Mouse (Mus musculus) megakaryocyte-erythroid progenitor cell, adult 5-6 weeks (primary cell): ENCODE data around the gene Gm10142. TPM values are rescaled to one million over a fixed set of nuclear protein-coding genes. Genes with fewer than 3 reads are reported as not detected.
"Not testable (repeated sequence)": the region's sequence is repeated elsewhere in the genome, so short reads cannot be mapped to it uniquely, and the experiment has no call there.

Experiments used
- ATAC-seq: replicated peaks from 2 replicates; pipeline ENCODE4 v1.8.0; 2016; ENCODE audit warnings: mild to moderate bottlenecking, inconsistent platforms; ENCODE audit not compliant: severe bottlenecking, poor library complexity, low FRiP score, low TSS enrichment
- total RNA-seq, 2 experiments: library from RNA; stranded (forward) in 1 of 2; stranded (reverse) in 1 of 2; fragments of 200-1000, 215-1000 nt in 1 of 2; fragments of >200 nt in 1 of 2; fragmentation: Nextera tagmentation in 1 of 2; gene quantifications; 2 replicates each; pipeline ENCODE4 v1.2.3; 2014 to 2017

Gm10142 gene
- total RNA-seq (2014; fragmentation: Nextera tagmentation) (not detected in 2 replicates), total RNA-seq (2017) (not detected in 2 replicates)

DNA sequence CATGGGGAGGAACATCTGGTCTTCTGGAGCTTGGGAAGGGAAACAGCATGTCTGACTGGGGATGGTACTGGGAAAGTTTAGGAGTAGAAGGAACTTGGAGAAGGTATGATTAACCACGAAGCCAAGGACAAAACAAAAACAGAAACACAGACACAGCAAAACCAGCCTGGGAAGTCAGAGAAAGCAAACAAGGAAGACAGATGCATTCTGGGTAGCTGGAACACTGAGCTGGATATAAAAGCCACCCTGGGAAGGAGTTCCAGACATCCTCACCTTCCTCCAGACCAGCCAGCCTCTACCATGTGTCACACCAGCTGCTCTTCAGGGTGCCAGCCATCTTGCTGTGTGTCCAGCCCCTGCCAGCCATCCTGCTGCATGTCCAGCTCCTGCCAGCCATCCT, at the start of gene Gm10142:
Gene Gm10142 (plus strand): TSS at position 301 of the 400 bp plus-strand sequence.
- no peak for ATAC-seq

GRCm38 (mm10) chr10:77666342-77666741, 49.3 kb upstream of the Gm10142 start:
- ATAC-seq: no peak

DNA sequence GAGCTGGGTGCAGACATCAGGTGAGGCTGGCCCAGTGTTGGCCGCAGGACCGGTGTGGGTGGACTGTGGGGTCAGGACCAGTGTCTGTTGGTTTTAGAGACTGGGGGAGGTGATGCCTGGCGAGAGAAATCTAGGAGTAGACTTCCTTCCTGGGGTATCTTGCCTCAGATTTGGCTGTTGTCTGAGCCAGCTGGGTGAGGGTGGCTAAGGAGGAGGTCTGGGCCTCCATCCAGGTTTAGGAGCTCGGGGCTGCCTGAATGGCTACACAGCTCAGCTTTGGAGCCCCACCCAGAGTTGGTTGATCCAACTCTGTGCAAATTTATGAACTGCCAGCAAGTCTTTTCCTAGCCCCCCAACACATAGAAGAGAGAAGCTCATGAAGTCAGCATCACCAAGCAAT, 48.2 kb upstream of the Gm10142 start:
- no peak for ATAC-seq

DNA sequence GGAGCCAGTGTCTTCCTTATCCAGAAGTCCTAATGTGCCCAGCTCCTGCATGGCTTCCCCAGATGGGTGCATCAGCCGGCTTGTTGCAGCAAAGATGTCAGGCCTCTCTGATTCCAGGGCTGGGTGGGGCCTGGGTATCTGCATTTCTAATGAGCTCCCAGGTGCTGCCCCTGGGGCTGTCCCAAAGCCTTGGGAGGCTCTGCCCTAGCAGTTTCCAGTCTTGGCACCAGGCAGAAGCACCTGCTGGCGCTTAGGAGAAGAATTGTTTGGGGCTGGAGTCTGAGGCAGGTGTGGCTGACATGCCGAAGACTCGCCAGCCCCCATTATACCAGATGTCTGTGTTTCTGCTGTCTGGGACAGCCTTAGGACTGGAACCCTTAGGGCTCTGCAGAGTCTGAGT, 44.9 kb upstream of the Gm10142 start:
- no peak for ATAC-seq

- peak; percentile 80 for ATAC-seq
Observed at GRCm38 (mm10) chr10:77671519-77671918, 44.1 kb upstream of the Gm10142 start.

GRCm38 (mm10) chr10:77673765-77674164, 41.8 kb upstream of the Gm10142 start:
- ATAC-seq: no peak

GRCm38 (mm10) chr10:77677562-77677961, 38.0 kb upstream of the Gm10142 start:
- ATAC-seq: no peak

- ATAC-seq: no peak
Observed at GRCm38 (mm10) chr10:77682994-77683393, 32.6 kb upstream of the Gm10142 start.

DNA sequence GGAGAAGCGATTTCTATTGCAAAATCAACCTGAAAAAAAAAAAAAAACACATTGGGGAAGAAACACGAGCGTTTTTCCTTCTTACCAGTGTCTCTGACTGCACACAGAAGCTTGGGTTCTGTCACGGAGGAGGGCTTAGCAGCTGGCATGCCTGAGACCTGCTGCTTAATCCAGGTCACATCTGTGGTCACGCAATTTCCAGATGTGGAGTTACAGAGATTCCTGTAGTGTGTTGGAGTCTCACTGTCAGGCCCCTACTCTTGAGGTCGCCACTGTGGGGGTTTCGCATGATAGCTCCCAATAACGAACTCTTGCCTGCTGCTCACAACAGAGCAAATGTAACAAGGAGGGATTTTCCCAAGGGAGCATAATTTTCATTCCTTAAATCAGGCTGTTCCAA, 31.4 kb upstream of the Gm10142 start:
- no peak for ATAC-seq

DNA sequence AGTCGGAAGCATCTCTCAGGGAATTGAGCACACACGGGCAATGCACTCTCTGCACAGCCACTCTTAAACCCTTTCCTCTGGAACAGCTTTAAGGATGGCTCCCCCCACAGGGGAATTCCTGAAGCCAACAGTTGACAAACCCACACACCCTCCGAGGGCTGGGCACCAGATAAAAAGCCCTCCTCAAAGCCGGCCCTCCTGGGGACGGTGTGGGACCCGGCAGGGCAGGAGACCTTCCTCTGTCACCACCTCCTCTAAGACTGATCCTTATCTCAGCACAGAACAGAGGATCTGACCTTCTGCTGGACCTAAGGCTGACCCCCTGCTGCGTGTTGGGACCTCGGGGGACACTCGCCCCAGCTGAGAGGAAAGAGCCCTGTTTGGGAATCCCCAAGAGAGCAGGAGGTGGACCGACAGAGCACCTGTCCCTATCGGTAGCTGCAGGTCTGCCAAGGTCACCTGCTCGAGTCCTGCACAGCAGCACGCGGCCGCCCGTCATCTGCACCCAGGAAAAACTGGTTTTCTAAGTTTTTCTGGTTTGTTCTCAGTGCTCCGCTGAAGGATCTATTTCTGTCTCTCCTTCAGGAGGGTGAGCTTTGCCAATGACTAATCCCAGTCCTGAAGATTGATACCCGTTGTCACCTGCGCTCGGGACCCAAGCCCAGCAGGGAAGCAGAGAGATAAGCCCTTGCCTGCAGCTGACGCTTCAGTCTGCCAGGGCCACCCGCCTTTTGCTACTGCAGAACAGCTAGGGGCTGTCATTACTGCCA, 29.5 kb upstream of the Gm10142 start, which contains the start of gene Tspear:
Gene Tspear (plus strand): TSS at position 675 of the 770 bp plus-strand sequence.
- no peak for ATAC-seq

DNA sequence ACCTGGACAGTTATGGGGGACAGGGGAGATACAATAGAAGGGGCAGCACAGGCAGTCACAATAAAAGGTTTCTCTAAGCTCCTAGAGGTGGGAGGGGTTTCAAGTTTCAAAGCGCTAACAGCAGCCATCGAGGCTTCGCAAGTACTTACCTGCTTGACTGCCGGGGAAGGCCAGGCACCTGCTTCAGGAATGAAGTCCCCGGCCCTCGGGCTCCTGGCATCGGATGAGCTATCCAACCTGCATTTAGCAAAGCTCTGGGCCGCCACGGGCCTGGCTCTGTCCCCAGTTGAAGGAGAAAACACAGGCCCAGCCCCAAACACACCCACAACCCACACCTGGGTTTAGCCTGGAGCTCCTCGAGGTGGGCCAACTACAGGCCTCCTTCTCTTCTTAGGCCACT, 28.6 kb upstream of the Gm10142 start:
- ATAC-seq: no peak

DNA sequence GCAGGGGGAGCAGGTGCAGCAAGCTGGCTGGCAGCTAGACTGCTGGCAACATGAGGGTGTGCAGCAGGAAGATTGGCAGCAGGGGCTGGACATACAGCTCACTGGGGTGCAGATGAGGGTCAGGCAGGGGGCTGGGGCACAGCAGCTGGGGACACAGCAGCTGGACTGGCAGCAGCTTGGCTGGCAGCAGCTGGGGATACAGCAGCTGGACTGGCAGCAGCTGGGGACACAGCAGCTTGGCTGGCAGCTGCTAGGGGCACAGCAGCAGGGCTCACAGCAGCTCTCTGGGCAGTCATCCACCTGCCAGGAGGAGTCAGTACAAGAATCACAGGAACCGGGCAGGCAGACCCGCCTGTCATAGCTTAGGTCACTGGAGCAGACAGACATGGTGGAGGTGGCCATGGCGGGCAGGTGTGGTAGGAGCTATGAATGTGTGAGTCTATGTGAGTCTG, 25.2 kb upstream of the Gm10142 start, which contains the start of gene Gm19402:
Gene Gm19402 (minus strand): TSS at position 402 of the 452 bp plus-strand sequence.
- not testable (repeated sequence) for ATAC-seq

- ATAC-seq: no peak
Observed at GRCm38 (mm10) chr10:77697133-77697532, 18.5 kb upstream of the Gm10142 start, which contains the start of gene Gm9508. Gene Gm9508, minus strand, starts transcription at chr10:77697233.

DNA sequence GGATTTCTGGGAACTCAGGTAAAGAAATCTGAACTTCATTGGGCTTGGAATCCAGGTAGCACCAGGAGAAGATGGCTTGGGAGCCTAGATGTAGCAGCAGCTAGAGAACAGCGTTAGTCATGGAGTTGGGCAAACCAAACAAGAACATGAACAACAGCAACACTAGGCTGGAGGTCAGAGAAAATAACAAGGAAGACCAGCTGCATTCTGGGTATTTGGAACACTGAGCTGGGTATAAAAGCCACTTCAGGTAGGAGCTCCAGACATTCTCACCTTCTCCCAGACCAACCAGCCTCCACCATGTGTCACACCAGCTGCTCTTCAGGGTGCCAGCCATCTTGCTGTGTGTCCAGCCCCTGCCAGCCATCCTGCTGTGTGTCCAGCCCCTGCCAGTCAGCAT, 9.3 kb upstream of the Gm10142 start, which contains the start of gene Gm10272:
Gene Gm10272 (plus strand): TSS at position 301 of the 400 bp plus-strand sequence.
- no peak for ATAC-seq

GRCm38 (mm10) chr10:77709831-77710230, 5.8 kb upstream of the Gm10142 start:
- ATAC-seq: no peak

- ATAC-seq: not testable (repeated sequence)
Observed at GRCm38 (mm10) chr10:77711157-77711556, 4.5 kb upstream of the Gm10142 start, which contains the start of gene Gm10024. Gene Gm10024, plus strand, starts transcription at chr10:77711457.

DNA sequence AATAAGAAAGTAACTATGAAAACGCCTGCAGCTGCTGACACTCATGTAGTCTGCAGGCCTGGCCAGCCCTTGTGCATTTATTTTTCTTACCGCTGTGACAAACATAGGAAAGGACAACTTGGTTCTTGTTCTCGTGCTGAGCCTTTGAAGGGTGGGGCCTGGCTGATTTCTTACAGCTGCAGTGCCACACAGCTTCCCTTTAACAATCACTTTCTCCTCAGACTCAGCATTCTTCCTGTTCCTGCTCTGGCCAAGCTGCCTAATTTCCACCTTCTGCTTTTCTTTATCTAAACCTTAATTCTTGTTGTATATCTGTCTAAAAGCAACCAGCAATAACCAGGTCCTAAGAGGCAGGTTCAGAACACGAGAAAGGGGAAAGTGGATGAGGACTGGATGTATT, 1.9 kb upstream of the Gm10142 start:
- no peak for ATAC-seq

DNA sequence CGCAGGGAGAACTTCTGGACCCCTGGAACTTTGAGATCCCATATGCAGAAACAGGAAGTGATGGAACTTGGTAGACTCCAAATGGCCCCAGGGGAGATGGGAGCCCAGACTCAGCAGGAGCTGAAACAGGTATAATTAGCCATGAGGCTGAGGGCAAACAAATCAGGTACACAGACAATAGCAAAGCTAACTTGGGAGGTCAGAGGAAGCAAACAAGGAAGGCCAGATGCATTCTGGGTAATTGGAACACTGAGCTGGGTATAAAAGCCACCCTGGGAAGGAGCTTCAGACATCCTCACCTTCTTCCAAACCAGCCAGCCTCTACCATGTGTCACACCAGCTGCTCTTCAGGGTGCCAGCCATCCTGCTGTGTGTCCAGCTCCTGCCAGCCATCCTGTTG, 4.7 kb downstream of the Gm10142 start, which contains the start of gene Krtap12-1:
Gene Krtap12-1 (plus strand): TSS at position 301 of the 400 bp plus-strand sequence.
- ATAC-seq: not testable (repeated sequence)

- no peak for ATAC-seq
Observed at GRCm38 (mm10) chr10:77724855-77725254, 9.2 kb downstream of the Gm10142 start.

DNA sequence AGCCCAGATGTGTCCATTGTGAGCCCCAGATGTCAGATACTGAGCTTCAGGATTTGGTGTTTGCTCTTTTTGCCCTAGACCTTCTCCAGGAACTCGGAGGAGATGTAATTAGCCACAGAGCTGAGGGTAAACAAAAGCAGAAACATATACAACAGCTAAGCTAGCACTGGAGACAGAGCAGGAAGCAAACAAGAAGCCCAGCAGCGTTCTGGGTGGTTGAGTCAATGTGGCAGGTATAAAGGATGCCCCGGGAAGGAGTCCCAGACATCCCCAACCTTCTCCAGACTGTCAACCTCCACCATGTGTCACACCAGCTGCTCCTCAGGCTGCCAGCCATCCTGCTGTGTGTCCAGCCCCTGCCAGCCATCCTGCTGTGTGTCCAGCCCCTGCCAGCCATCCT, 10.6 kb downstream of the Gm10142 start, which contains the start of gene Gm10100:
Gene Gm10100 (plus strand): TSS at position 301 of the 400 bp plus-strand sequence.
- ATAC-seq: no peak

- no peak for ATAC-seq
Observed at GRCm38 (mm10) chr10:77728280-77728679, 12.7 kb downstream of the Gm10142 start.
